Mouse (Mus musculus) frontal cortex, adult 2 months (tissue): ENCODE results near the gene Id4. TPM values are rescaled to one million over a fixed set of nuclear protein-coding genes. Genes with fewer than 3 reads are reported as not detected.

Source experiments
- DNase-seq, 2 experiments: peaks; one replicate each; pipeline ENCODE4 v3.0.0; 2022; ENCODE audit warnings: low spot score in 1 of 2; ENCODE audit errors: extremely low spot score in 1 of 2
- polyA plus RNA-seq: library from polyadenylated mRNA; depleted of rRNA; stranded (reverse); fragments of >200 nt; gene quantifications from 2 replicates; pipeline ENCODE4 v1.2.3, GENCODE M21; 2012; rRNA removed

Id4 gene
- polyA plus RNA-seq, result 35.7 and 39.8 TPM in 2 replicates

DNA sequence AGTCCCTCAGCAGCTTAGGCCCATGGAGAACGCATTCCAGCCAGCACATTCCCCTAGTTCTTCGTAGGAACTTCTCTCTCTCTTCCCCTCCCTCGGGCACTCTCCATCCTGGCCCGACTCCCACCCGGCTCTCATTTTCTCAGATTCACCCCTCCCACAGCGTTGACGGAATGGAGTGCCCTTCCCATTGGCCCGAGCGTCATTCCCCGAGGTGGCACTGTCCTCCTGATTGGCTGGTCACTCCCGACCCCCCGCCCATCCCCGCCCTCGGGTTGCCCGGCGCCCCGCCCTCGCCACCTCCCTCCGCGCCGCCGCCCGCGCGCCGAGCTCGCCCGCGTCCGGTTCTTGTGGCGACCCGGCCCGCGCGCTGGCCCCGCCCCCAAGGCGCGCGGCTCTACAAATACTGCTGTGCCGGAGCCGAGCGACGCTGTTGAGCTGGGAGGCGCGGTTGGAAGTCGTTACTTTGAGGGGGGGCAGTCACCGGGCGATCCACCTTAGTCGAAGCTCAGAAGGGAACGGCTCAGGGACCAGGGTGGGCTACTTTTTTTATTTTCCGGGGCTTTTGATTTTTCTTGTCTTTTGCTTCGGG lies at the start of gene Id4:
Gene Id4 (plus strand): TSS at position 539 of the 589 bp plus-strand sequence.
- DNase-seq, result peak; percentile 90 to 95

DNA sequence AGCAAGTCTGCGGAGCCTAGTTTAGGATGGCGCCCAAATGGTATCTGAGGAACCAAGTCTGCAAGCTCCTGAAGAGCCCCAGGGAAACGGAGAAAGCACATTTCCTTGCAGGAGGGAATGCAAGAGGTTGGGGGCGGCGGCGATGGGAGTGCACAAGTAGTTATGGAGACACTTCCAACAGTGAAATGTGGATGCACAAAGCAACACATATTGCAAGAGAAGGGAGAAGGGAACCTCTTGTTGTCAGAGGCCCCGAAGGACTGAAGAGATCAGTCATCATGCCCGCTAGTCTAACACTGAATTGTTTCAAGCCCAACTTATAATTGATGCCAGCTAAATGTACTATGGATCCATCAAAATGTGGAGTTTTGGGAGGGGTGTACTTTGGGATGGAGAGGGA lies 33.9 kb upstream of the Id4 start:
- DNase-seq, result peak in 1 of 2 experiments; percentile 28

DNA sequence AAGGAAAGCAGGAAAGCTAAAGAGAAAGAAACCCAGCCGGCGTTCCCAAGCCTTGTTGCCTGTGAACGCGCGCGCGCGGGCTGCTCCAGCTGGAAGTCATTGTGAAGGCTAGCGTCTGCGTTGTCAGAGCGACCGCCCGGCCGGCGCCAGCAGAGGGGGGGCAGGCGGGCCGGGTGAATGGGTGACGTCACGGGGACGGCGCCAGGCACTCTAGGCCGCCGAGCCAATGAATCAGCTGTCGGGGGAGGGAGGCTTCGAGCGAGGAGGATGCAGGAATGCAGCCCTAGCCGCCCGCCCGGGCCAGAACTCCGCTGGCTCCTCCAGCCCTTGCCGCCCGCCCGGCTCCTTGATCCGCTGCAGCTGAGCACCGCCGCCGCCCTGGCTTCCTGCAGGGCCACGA lies 33.3 kb upstream of the Id4 start:
- DNase-seq, result peak; percentile 90 to 95

DNA sequence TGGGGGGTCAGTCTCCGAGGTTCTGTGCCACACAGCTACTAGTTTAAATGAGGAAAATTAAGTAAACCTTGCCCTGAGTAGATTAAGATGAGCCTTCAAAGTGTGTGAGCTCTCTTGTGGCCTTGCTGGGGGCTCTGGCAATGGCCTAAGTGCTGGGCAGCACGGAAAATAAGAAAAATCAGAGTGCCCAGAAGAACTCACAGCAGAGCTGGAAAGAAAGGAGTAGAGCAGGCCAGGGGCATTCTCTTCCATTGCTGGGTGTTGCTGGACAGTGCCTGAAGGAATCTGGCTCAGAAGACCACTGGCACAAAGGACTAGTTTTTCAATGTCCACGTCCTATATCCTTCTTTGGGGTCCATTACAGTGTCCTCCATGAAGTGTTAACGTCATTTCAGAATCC lies 32.9 kb upstream of the Id4 start:
- DNase-seq, result no peak

DNA sequence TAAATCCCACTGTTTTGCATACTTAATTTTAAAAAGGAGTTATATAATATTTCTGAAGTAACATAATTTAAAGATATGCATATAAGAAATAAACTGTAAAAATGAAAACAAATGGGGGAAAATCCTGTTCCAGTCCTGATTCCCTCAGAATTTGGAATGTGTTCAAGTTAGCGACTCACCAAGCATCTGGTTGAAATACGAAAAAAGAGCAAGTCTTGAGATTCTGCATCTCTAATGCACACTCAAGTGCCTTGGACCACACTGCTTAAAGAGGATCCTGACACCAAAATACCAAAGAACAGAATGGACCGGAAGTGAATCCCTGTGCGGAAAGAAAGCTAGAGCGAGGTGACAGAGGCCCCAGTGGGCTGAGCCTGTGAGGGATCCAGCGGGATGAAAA lies 30.0 kb upstream of the Id4 start:
- DNase-seq, result peak in 1 of 2 experiments; percentile 23

- DNase-seq, result no peak
Measured at GRCm38 (mm10) chr13:48236436-48236835, 24.6 kb upstream of the Id4 start.

- DNase-seq, result no peak
Measured at GRCm38 (mm10) chr13:48236865-48237264, 24.2 kb upstream of the Id4 start.

GRCm38 (mm10) chr13:48237516-48237915 lies 23.5 kb upstream of the Id4 start:
- DNase-seq, result no peak

DNA sequence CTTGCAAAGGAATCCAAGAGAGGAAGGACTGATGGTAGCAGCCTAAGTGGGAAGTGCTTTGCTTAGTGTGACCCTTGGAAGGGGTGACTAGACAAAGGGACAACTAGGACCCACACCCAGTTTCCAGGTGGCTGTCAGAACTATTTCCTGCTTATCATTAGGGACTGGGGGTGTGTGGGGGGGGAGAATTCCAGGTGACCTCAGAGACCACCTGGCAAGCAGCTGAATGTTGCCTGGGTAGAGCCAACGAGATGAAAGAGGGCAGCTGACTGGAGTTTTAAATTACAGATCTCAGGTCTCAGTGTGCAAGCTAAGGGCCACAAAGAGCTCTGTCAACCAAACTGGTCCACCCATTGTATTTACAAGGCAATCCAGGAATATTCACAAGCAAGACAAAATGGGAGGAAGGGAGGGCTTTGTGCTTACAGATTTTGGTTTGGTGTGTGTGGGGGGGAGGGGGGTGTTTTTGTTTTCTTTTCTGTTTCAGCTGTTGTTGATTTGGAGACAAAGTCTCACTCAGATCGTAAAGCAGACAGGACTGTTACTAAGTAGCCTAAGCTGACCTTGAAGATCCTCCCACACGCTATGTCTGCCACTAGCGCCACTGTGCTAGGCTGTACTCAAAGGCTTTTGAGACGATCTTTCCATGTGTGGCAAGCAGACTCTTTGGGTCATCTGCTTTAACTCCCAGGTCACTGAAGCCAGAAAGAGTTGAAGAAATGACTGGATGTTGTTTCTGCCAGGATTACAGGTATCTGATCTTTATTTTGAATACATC lies 15.6 kb upstream of the Id4 start:
- no peak for DNase-seq

DNA sequence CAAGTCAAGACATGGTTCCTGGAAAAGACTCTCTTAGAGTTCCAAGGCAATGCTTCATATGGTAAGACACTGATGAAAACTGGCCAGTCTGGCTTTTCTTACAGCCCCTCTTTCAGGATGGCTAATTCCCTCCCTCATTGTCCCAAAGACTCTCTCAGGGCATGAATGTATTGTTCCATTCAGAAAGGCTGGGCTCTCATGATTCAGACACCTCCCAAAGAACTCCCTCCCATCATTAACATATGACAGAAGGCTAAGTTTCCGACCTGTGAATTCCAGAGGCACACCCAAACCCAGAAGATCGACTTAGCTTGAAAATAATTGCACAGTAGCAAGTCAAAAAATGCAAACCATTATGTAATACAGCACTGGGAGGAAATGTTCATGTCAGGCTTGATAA lies 8.5 kb upstream of the Id4 start:
- DNase-seq, result no peak

DNA sequence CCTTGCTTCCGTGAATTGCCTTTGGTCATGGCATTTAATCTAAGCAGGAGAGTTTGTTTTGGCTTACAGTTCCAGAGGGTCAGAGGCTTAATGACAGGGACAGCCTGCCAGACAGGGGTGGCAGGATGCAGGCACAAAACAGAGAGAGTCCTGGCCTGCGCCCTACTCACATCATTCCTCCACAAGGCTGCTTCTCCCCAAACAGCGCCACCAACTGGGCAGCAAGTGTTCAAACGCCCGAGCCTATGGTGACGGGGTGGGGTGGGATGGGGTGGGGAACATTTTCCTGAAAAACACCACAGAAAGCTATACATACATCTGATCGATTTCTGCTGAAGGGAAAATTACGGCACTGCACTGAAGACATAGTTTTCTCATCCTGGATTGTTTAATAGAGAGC lies 6.0 kb upstream of the Id4 start:
- no peak for DNase-seq

DNA sequence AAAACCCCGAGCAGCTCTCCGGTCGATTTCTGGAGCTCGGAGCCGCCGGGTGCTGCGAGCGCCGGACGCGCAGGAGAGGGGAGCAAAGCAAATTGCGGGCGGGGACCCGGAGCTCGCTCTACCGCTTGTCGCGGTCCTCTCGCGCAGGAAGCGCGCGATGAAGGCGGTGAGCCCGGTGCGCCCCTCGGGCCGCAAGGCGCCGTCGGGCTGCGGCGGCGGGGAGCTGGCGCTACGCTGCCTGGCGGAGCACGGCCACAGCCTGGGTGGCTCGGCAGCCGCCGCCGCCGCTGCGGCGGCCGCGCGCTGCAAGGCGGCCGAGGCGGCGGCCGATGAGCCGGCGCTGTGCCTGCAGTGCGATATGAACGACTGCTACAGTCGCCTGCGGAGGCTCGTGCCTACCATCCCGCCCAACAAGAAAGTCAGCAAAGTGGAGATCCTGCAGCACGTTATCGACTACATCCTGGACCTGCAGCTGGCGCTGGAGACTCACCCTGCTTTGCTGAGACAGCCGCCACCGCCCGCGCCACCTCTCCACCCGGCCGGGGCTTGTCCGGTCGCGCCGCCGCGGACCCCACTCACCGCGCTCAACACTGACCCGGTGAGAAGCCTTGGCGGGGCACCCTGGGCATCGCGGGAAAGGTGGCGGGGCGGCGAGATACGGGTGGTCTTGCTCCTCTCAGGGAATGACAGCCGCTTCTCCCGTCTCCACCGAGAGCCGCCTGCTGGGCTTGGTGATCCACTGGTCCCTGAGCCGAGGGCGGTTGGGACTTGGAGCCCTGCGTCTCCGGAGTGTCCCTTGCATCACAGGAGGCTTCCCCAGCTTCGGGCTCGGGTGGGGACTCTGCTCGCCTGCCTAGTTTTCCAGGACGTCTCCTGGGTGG lies 553 bp downstream of the Id4 start:
- DNase-seq, result peak; percentile 2 to 36

- DNase-seq, result peak in 1 of 2 experiments; percentile 2
Measured at GRCm38 (mm10) chr13:48262451-48262969, 1.5 kb downstream of the Id4 start.

DNA sequence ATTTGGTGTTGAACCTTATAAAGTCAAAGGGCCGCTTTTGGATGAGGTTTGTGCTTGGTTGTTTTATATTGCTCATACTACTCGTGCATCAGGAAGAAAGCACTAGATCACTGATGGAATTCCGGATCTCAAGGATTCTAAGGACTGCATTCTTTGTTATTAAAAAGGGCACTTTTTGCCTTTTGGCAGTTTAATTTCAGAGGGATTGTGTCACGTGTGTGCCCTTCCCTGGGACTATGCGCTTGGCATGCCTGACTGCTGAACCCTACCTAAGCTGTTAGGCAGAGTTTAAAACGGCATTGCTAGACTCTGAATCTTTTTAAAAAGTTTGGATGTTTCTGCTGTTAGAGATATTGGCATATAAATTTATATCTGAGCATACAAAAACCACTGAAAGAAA lies 4.0 kb downstream of the Id4 start:
- no peak for DNase-seq

DNA sequence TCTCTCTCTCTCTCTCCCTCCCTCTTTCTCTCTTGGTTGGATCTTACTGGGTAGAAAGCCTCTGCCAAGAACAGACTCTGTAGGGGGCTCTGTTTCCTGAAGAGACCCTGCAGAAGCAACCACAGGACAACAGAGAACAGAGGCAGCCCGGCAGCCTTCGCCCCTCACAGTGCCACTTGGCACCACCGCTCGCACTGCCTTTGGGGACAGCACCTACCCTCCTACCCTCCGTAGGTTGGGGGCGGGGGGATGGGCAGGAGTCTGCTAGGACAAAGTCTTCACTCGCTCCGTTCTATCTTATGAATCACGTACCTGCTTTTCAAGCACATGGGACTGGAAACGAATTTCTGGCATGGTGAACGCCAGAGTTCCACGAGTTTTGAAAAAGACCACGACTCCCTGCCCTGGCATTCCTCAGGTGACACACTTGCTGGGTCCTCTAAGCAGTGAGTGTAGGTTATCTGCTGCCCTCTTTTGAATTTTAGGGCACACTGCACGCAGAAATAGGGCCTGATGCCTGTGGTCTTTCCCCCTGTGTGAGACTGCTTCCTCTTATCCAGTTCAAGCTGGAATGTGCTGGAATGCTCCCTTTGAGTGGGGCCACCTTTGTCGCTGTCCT lies 12.5 kb downstream of the Id4 start:
- peak; percentile 27 to 67 for DNase-seq

DNA sequence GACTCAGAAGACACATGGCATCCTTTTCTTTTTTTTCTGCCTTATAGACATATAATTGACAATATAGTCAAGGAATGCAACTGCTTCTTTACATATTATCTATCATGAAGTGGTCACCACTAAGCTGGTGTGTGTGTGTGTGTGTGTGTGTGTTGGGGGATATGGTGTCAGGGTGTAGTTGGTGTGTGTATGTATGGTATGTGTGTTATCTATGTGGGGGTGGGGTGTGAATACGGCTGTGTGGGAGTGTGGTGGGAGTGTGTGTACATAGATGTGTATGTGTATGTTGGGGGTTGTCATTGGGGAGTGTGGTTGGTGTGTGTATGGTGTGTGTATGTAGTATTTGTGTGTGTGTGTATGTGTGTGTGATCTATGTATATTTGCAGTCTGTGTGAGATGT lies 13.1 kb downstream of the Id4 start:
- no peak for DNase-seq

GRCm38 (mm10) chr13:48276981-48277380 lies 16.0 kb downstream of the Id4 start:
- no peak for DNase-seq

GRCm38 (mm10) chr13:48284426-48284825 lies 23.4 kb downstream of the Id4 start:
- DNase-seq, result no peak

DNA sequence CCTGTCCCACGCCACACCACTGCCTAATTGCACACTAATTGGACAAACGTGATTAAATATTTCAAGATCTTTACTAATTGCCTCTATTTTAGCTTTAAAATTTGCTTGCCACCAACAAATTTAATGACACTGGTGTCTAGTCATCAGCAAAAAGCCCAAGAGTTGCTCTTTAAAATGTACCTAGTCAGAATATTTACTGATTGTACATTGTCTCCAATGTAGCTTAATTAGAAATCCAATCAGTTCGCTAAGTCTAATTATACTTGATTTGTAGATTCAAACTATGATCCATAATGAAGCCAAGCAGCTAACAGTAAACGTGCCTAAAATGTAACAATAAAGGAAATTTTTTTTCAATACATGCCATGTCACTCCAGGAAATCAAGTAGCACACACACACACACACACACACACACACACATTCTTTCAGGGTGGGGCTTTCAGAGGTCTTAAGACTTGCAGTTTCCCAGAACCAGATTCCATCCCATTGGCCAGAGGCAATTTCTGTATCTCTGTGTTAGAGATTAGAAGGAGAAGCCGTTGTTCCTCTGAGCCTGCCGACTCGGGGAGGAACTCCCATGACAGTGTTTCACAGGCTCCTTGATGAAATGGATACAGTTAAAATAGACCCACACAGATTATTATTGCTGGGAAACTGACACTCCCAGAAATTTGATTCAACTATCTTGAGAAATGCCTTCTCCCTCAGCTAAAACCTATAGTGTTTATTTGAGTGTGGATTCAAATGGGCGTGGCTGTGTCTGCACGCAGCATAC lies 24.1 kb downstream of the Id4 start:
- DNase-seq, result no peak

- no peak for DNase-seq
Measured at GRCm38 (mm10) chr13:48290427-48290826, 29.4 kb downstream of the Id4 start.
